21 mouse cellular contexts compared by ENCODE assay signal in the genomic region with DNA sequence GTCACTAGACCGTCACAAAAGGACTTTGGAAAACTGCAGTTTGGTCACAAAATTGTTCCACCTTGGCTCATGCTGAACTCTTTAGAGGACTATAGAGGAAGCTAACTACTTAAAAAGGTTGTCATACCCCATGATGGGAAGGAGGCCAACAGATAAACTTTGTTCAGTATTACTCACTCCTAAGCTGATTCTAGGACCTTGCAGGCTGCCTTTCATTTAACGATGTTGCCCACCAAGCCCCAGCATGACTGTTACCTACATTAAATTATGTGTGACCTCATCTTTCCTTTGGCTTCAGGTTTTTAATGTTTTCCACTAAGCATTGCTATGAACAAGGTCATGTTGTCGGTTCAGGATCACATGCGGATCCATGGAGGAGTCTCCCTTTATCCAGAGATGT.
"Had no signal": no experiment of that assay in that cellular context is flagged by ENCODE, and none has a peak within 500 bp of the region (broad histone marks: within the 10 kb centered on the region; RNA-seq: fewer than 3 reads in every experiment).

No protein-coding gene starts in this region.

- H3K27ac ChIP-seq: heart, embryonic 10.5 days; hindbrain, embryonic 10.5 days; hindbrain, embryonic 12.5 days; hindbrain, embryonic 14.5 days; intestine, embryonic 15.5 days; layer of hippocampus, adult 2 months; left cerebral cortex, adult 2 months; limb, embryonic 10.5 days; limb, embryonic 12.5 days; liver, embryonic 13.5 days had no signal

- H3K4me1 ChIP-seq: heart, embryonic 10.5 days; heart, embryonic 12.5 days; hindbrain, embryonic 10.5 days; hindbrain, embryonic 12.5 days; intestine, embryonic 15.5 days; limb, embryonic 10.5 days; limb, embryonic 12.5 days; liver, embryonic 13.5 days had no signal

- DNase-seq: gastrocnemius, postnatal 14 days; gastrocnemius, postnatal 36 days; heart, postnatal 10 days; heart, postnatal 4 days; kidney, adult 18-20 months; kidney, adult 8-10 months; kidney, postnatal 10 days; kidney, postnatal 25 days; kidney, postnatal 4 days; liver; liver, embryonic 13.5 days had no signal

- H3K4me3 ChIP-seq: heart, embryonic 10.5 days; heart, embryonic 12.5 days; hindbrain, embryonic 10.5 days; hindbrain, embryonic 12.5 days; intestine, embryonic 15.5 days; layer of hippocampus, adult 2 months; left cerebral cortex, adult 2 months; limb, embryonic 10.5 days; limb, embryonic 12.5 days; liver, embryonic 13.5 days had no signal

- H3K27me3 ChIP-seq: heart, embryonic 12.5 days; hindbrain, embryonic 12.5 days; intestine, embryonic 15.5 days; limb, embryonic 12.5 days; liver, embryonic 13.5 days had no signal

- H3K9ac ChIP-seq: heart, embryonic 12.5 days; hindbrain, embryonic 12.5 days; hindbrain, embryonic 14.5 days; intestine, embryonic 15.5 days; limb, embryonic 12.5 days; liver, embryonic 13.5 days had no signal
